Mouse (Mus musculus) urinary bladder, postnatal 4 days (tissue): Measurements from ENCODE around the gene Ctu2.

Experiments used
- DNase-seq, 2 experiments: peaks; one replicate each; pipeline ENCODE4 v3.0.0; 2021 to 2022; ENCODE audit warnings: low spot score in 2 of 2

Gene Ctu2

DNA sequence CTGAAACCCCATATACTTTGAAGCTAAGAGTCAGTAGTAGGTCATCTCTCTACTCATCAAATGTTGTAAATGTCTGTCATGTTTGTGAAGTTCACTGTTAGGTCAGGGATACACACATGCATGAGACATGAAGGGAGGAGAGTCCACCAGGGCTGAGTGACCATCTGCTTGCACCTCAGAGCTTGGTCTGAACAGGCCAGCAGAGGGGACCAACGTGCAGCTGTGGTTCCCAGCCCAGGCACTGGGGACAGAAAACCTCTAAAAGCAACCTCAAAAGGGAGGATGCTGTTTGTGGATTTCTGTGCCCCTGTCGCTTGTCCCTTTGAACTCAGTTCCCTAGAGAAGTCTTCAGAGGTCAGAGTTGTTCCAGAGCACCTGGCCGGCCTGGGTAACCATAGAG is 30.7 kb upstream of the Ctu2 start:
- DNase-seq: no peak

GRCm38 (mm10) chr8:122451161-122451703 is 24.7 kb upstream of the Ctu2 start:
- DNase-seq: no peak

GRCm38 (mm10) chr8:122452154-122452553 is 23.8 kb upstream of the Ctu2 start:
- no peak for DNase-seq

DNA sequence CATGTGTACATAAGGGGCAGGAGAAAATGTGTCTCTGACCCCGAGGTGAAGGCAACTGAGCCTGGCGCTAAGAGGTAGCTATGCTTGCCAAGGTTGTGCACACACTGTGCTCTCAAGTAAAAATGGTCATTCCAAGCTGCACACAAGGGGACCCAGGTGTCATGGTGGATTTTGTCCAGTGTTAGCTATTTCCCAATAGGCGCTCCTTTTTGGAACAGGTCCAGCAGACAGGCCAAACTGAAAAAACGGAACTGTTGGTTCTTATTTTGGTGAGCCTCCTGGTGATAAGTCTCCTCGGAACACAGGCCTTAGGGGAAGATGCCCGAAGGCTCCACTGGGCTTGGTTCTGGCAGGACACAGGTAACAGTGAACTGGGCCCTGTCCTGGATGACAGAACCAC is 21.5 kb upstream of the Ctu2 start:
- no peak for DNase-seq

GRCm38 (mm10) chr8:122457171-122457570 is 18.8 kb upstream of the Ctu2 start:
- no peak for DNase-seq

DNA sequence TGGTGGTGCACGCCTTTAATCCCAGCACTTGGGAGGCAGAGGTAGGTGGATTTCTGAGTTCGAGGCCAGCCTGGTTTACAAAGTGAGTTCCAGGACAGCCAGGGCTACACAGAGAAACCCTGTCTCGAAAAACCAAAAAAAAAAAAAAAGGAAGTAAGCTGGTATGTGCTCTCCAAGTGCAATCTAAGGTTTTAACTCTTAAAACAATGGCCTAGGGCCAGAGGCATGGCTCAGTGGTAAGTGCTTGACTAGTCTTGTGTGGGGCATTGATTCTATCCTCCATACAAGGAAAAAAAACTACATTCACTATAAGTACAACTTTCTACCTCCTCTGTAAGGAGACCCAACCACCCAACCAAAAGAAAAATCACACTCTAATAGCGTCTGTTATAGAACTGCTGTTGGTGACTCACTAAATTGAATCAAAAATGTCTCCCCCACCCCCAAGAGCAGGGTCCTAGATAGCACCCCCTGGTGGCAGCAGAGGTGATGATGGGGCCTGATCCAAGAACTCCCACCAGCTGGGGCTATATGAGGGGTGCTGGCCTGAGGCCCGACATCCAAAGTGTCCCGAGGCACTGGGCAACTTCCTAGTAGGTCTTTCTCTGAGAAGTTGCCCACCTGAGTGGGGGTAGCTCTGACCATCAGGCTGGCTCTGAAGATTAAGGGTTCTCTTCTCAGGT is 16.6 kb upstream of the Ctu2 start:
- no peak for DNase-seq

DNA sequence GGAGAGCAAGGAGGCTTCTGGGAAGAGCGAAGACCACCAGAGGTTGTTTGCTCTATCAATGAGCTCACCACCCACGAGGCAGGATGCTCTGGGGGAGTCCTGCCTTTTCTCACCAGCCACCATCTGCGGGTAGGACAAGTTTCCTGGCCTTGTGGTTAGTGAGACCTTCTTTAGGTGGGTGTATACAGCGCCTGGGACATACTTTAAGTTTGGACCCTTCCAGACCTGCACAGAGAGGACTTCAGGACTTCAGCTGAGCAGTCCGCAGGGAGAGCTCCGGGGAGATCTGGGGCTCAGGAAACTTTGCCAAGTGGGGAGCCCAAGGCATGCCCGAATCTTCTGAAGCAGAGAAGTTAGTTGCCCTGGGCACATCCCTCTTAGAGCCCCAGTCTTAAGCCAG is 16.0 kb upstream of the Ctu2 start:
- DNase-seq: no peak

- DNase-seq: peak in 1 of 2 experiments; percentile 55
Observed at GRCm38 (mm10) chr8:122460524-122461472, 15.1 kb upstream of the Ctu2 start, which contains the start of gene Snai3. Gene Snai3 (minus strand): TSS chr8:122460733.

DNA sequence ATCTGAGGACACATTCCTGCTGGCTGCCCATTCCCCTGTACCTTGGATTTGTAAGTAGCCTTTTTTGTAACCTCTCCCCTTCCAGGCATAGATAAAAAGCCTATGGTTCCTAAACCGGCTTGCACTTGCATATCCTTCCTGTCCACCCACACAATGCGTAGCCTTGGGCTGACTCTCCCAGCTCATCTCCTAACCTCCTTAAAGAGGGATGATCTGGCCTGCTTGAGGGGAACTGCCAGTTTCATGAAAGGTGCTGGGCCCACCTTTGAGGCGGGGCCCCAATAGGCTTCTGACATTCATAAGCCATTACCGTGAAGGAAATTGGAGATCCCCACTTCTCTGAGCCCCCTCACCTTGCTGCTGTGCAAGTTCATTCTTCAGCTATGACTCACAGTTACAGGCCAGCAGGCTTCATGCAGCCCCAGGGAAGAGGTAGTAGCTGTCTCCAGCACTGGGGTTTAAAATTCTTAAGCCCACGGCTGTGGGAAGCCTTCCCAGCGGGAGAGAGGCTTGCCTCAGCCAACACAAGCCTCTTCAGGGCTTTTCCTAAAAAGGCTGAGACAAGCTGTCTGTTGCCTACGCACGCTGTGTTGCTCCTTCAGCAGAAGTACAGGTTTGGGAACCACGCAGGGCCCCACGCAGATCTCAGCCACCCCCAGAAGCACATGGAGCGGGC is 14.3 kb upstream of the Ctu2 start:
- no peak for DNase-seq

DNA sequence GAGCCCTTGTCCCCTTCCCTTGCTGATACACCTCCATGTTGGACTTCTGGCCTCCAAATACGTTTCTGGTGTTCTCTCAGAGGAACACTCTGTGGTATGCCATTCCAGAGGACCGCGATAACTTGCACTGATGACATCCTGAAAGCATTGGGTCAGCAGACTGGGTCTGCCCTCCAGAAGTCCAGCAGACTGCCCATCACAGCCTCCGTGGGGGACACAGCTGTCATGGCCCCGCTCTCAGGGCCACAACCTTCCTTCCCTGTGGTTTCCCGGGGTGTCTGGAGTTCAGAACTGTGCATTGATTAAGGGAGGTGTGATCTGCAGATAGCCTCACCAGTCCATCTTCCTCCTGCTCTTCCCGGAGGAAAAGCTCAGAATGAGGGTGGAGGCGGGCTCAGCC is 13.4 kb upstream of the Ctu2 start:
- DNase-seq: no peak

GRCm38 (mm10) chr8:122463651-122464640 is 12.0 kb upstream of the Ctu2 start:
- DNase-seq: no peak

DNA sequence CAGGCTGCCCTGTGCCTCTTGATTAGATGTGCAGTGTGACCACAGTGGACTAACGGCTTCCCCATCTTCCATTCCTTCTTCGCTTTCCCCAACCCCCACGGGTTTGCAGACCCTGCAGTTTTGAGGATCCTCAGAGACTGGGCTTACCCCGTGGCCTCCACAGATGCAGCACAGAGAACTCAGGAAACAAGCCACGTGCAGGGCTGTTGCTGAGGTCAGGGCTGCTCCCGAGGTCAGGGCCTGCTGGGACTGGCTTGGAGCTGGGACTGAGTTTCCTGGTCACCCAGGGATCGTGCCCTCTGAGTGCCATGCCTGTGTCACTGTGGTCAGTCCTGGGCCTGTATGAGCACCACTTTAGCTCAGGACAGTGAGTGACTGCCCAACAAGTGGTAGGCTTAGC is 11.0 kb upstream of the Ctu2 start:
- DNase-seq: no peak

GRCm38 (mm10) chr8:122467816-122468215 is 8.1 kb upstream of the Ctu2 start:
- DNase-seq: no peak

DNA sequence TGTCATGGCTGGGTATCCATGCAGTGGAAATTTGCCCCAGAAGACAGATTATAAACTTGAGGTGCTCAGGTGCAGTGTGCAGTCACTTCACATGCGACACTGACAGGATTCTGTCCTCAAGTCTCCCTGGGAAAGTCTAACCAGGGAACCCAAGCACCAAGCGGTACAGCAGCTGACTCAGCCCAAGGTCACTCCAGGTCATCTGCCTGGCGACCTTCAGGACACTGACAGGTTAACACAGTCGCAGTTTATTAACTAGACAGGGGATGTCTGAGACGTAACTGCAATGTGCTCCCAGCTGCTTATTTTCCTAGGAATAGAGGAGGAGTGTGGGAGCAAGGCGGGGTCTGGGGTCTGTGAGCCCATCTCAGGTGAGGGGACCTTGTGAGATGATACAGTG is 6.5 kb upstream of the Ctu2 start:
- no peak for DNase-seq

GRCm38 (mm10) chr8:122469965-122470364 is 6.0 kb upstream of the Ctu2 start:
- DNase-seq: no peak

DNA sequence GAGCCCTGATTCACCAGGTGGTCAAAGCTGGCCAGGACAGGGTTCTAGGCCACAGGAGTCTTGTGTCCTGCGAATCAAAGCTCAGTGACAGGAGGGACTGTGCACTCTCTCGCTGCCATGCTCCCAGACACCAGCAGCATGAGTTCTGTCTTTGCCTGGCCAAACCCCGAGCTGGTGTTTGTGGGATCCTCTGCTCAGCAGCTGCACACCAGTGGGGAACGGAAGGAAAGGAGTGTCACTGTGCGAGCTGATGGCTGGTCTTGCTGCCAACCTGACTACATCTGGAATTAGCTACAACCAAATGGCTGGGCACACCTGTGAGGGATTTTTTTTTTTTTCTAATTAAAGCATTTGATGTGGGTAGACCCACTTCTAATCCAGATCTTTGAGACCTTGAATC is 5.3 kb upstream of the Ctu2 start:
- DNase-seq: no peak

DNA sequence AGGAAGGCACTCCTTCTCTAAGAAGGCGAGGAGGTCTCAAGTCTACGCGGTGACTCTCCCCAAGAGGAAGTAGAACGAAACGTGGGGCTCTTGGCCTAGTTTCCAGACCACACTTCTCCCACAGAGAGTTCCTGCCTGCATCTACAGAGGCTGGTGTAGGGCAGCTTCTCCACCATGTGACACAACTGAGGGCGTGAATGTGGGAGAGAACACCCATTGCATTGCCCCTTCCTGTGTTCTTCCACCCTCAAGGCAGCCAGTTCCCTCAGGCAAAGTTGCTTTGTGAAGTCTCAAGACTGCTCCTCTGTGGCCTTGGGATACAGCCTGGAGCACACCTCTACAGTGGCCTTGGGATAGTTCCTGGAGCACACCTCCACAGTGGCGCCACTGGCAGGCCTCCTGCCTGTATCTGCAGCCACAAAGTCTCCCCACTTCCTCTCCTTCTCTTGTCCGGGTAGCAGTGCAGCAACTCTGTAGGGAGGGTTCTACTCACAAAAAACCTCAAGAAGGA is 2.0 kb upstream of the Ctu2 start:
- DNase-seq: no peak

DNA sequence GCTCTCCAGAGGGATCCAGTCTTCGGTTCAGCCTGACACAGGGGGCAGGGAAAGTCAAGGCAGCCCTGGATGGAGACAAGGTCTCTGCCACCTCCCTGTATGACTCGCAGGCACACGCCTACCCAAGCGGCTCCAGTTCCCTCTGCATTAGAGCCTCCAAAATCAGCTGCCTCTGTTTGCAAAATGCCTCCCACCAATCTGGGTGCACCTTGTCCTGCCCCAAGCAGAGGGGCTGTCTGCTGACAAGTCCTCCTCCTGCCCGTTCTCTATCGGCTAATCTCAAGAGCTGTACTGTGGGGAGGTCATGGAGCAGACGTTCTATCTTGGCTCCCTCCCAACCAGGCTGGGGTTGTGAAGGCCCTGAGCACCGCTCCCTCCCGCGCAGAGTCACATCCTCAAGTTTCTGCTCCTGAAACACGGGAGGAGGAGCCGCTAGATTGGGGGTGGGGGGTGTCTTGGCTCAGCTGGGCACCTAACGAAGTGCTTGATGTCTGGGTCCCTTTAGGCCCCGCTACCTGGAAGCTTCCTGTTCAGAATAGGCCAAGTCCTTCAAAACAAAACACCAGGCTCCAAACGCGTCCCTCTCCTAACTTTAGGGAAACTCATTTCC is 887 bp upstream of the Ctu2 start:
- peak in 1 of 2 experiments; percentile 44 for DNase-seq

DNA sequence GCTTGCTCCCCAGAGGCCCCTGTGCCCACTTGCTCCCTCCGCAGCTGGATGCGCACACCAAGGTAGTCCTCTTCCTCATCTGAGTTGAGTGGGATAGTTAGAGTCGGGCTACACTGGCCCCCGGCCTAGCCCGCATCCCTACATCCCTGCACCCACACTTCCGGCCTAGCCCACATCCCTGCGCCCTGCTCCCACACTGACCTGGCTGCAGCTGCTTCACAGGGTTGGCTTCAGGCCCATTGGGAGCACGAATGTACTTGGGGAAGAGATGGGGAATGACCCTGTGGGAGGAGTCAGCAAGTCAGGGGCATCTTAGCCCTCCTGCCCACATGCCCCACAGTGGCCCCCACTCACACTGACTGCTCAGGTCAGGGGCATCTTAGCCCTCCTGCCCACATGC is 6.5 kb downstream of the Ctu2 start:
- no peak for DNase-seq

- DNase-seq: no peak
Observed at GRCm38 (mm10) chr8:122483877-122484276, 7.9 kb downstream of the Ctu2 start.
